Mouse (Mus musculus) intestine, embryonic 14.5 days (tissue): ENCODE measurements around the gene Fam120a. TPM values are rescaled to one million over a fixed set of nuclear protein-coding genes. Genes with fewer than 3 reads are reported as not detected.

Source experiments
- ATAC-seq: fragments of 200-750 bp; cut with Nextera tagmentation; replicated peaks from 2 replicates; pipeline ENCODE4 v1.8.0; 2017; ENCODE audit warnings: low read depth, moderate number of reproducible peaks, moderate TSS enrichment, moderate library complexity; ENCODE audit not compliant: low FRiP score, low TSS enrichment
- DNase-seq: peaks from one replicate; pipeline ENCODE4 v3.0.0-alpha.2; 2018; ENCODE audit warnings: low spot score
- H3K27ac ChIP-seq: fragments of 300-500 bp; sonication (generic); 2 replicates; pipeline ENCODE4 v1.5.1; 2014; ENCODE audit warnings: low read depth, mild to moderate bottlenecking, control low read depth
- H3K27me3 ChIP-seq: fragments of 300-500 bp; sonication (generic); replicated peaks from 2 replicates; pipeline ENCODE4 v1.6.1; 2014; ENCODE audit warnings: low read length, control low read depth; ENCODE audit not compliant: control insufficient read depth, insufficient read depth
- H3K36me3 ChIP-seq: fragments of 300-500 bp; sonication (generic); 2 replicates; pipeline ENCODE4 v1.6.1; 2014; ENCODE audit warnings: low read length, control low read depth; ENCODE audit not compliant: control insufficient read depth, insufficient read depth
- H3K4me1 ChIP-seq: fragments of 300-500 bp; sonication (generic); replicated peaks from 2 replicates; pipeline ENCODE4 v1.6.1; 2014; ENCODE audit warnings: low read length, control low read depth, mixed read lengths; ENCODE audit not compliant: control insufficient read depth, insufficient read depth
- H3K4me2 ChIP-seq: fragments of 300-500 bp; sonication (generic); 2 replicates; pipeline ENCODE4 v1.6.1; 2014; ENCODE audit warnings: low read length
- H3K4me3 ChIP-seq: fragments of 300-500 bp; sonication (generic); 2 replicates; pipeline ENCODE4 v1.5.1; 2014; ENCODE audit warnings: low read depth, low read length, control low read depth, mixed read lengths
- H3K9ac ChIP-seq: fragments of 300-500 bp; sonication (generic); 2 replicates; pipeline ENCODE4 v1.6.1; 2014; ENCODE audit warnings: mild to moderate bottlenecking, low read length
- H3K9me3 ChIP-seq: fragments of 300-500 bp; sonication (generic); 2 replicates; pipeline ENCODE4 v1.6.1; 2016; ENCODE audit warnings: low read length, control low read depth; ENCODE audit not compliant: control insufficient read depth
- WGBS: fragments of 180-500 bp; shearing (Covaris S2); extraction: QIAGEN DNeasy Blood & Tissue Kit; methylation state at CpG from one replicate; pipeline ENCODE4 v1.1.7; 2014; 5-methylcytosine and 5-hydroxymethylcytosine counted together
- polyA plus RNA-seq: library from polyadenylated mRNA; unstranded; fragments of >200 nt; fragmentation: Nextera tagmentation; extraction: Ambion mirVana; gene quantifications from 2 replicates; pipeline ENCODE4 v1.2.1, GENCODE M21; 2014

The Fam120a gene
- polyA plus RNA-seq, 1 experiment from 2014 or later: 43.8 TPM

GRCm38 (mm10) chr13:48994903-48995302, 27.1 kb upstream of the Fam120a start:
- H3K27ac ChIP-seq: no peak overlapping the region
- H3K4me3 ChIP-seq: no peak overlapping the region
- no peaks in the 10 kb centered on the region for H3K9me3 ChIP-seq
- 29% methylated on average over 3 of the region's 3 CpGs for WGBS
- H3K4me2 ChIP-seq: no peak overlapping the region
- no peaks in the 10 kb centered on the region for H3K27me3 ChIP-seq
- no peaks in the 10 kb centered on the region for H3K36me3 ChIP-seq
- ATAC-seq (no peak), DNase-seq (no peak)
- H3K4me1 ChIP-seq: no peaks in the 10 kb centered on the region
- no peak overlapping the region for H3K9ac ChIP-seq

- Histone ChIP-seq H3K4me2 (no peak overlapping the region), H3K4me1 (no peaks in the 10 kb centered on the region), H3K27ac (no peak overlapping the region), H3K9ac (no peak overlapping the region), H3K4me3 (no peak overlapping the region), H3K9me3 (no peaks in the 10 kb centered on the region), H3K27me3 (no peaks in the 10 kb centered on the region), H3K36me3 (no peaks in the 10 kb centered on the region)
- no peak for DNase-seq
- no peak for ATAC-seq
These were observed 25.1 kb upstream of the Fam120a start for GRCm38 (mm10) chr13:48992914-48993313.

GRCm38 (mm10) chr13:48990138-48990537, 22.3 kb upstream of the Fam120a start:
- no peak for ATAC-seq
- H3K27ac ChIP-seq: no peak overlapping the region
- no peaks in the 10 kb centered on the region for H3K27me3 ChIP-seq
- 79% methylated on average over 2 of the region's 2 CpGs for WGBS
- H3K9ac ChIP-seq: no peak overlapping the region
- no peaks in the 10 kb centered on the region for H3K4me1 ChIP-seq
- no peak overlapping the region for H3K4me2 ChIP-seq
- no peak for DNase-seq
- no peaks in the 10 kb centered on the region for H3K36me3 ChIP-seq
- no peaks in the 10 kb centered on the region for H3K9me3 ChIP-seq
- no peak overlapping the region for H3K4me3 ChIP-seq

GRCm38 (mm10) chr13:48982482-48983098, 14.8 kb upstream of the Fam120a start:
- Histone ChIP-seq H3K4me1 (peaks cover 7% of the 10 kb centered on the region; the same call in 1 of the 2 replicates), H3K36me3 (no peaks in the 10 kb centered on the region), H3K27me3 (no peaks in the 10 kb centered on the region), H3K4me2 (no peak overlapping the region), H3K4me3 (no peak overlapping the region), H3K9me3 (no peaks in the 10 kb centered on the region), H3K9ac (no peak overlapping the region), H3K27ac (no peak overlapping the region)
- ATAC-seq: no peak
- no peak for DNase-seq
- WGBS: 54% methylated on average over 6 of the region's 6 CpGs

- 65% methylated on average over 6 of the region's 6 CpGs for WGBS
- Histone ChIP-seq H3K4me3 (no peak overlapping the region), H3K36me3 (no peaks in the 10 kb centered on the region), H3K9me3 (no peaks in the 10 kb centered on the region), H3K4me1 (peaks cover 7% of the 10 kb centered on the region; the same call in 1 of the 2 replicates), H3K9ac (no peak overlapping the region), H3K27ac (no peak overlapping the region), H3K4me2 (no peak overlapping the region), H3K27me3 (no peaks in the 10 kb centered on the region)
- no peak for ATAC-seq
- DNase-seq: no peak
These were observed 11.3 kb upstream of the Fam120a start for GRCm38 (mm10) chr13:48979069-48979468.

GRCm38 (mm10) chr13:48977858-48978257, 10.0 kb upstream of the Fam120a start:
- WGBS: 48% methylated on average over 3 of the region's 3 CpGs
- Histone ChIP-seq H3K36me3 (no peaks in the 10 kb centered on the region), H3K9ac (no peak overlapping the region), H3K27ac (no peak overlapping the region; the same call in 1 of the 2 replicates), H3K4me1 (peaks cover 5% of the 10 kb centered on the region; the same call in 1 of the 2 replicates), H3K4me3 (no peak overlapping the region), H3K4me2 (no peak overlapping the region), H3K27me3 (no peaks in the 10 kb centered on the region), H3K9me3 (no peaks in the 10 kb centered on the region)
- ATAC-seq (no peak), DNase-seq (no peak)

- DNase-seq (no peak), ATAC-seq (no peak)
- Histone ChIP-seq H3K4me1 (no peaks in the 10 kb centered on the region), H3K9ac (no peak overlapping the region), H3K4me2 (no peak overlapping the region), H3K9me3 (no peaks in the 10 kb centered on the region), H3K27ac (no peak overlapping the region), H3K4me3 (no peak overlapping the region), H3K36me3 (no peaks in the 10 kb centered on the region), H3K27me3 (no peaks in the 10 kb centered on the region)
- WGBS: 87% methylated on average over 2 of the region's 2 CpGs
These were observed 6.9 kb upstream of the Fam120a start for GRCm38 (mm10) chr13:48974699-48975098.

GRCm38 (mm10) chr13:48974266-48974665, 6.4 kb upstream of the Fam120a start:
- Histone ChIP-seq H3K9ac (no peak overlapping the region), H3K36me3 (no peaks in the 10 kb centered on the region), H3K4me2 (no peak overlapping the region), H3K27me3 (no peaks in the 10 kb centered on the region), H3K4me3 (no peak overlapping the region), H3K27ac (no peak overlapping the region), H3K9me3 (no peaks in the 10 kb centered on the region), H3K4me1 (peaks cover 4% of the 10 kb centered on the region; the same call in 1 of the 2 replicates)
- ATAC-seq (no peak), DNase-seq (no peak)
- 89% methylated on average over 4 of the region's 4 CpGs for WGBS

GRCm38 (mm10) chr13:48973231-48973630, 5.4 kb upstream of the Fam120a start:
- Histone ChIP-seq H3K27me3 (no peaks in the 10 kb centered on the region), H3K9ac (no peak overlapping the region), H3K4me2 (no peak overlapping the region), H3K27ac (no peak overlapping the region), H3K4me1 (peaks cover 7% of the 10 kb centered on the region; the same call in 1 of the 2 replicates), H3K9me3 (no peaks in the 10 kb centered on the region), H3K36me3 (no peaks in the 10 kb centered on the region), H3K4me3 (no peak overlapping the region)
- ATAC-seq (no peak), DNase-seq (no peak)
- 65% methylated on average over 5 of the region's 5 CpGs for WGBS
